Comparison of ENCODE assay signal across 8 mouse cellular contexts in genomic region chr11:102603496-102603850, GRCm38 (mm10). TPM values are rescaled to one million over a fixed set of nuclear protein-coding genes. Genes with fewer than 3 reads are reported as not detected.
A peak's percentile ranks its signal among the peaks of the same experiment; 100 is the strongest.
DNase-seq lines count a peak whose midpoint lies in the region; ATAC-seq and TF ChIP-seq lines count a peak whose summit lies in the region.

No protein-coding gene starts in this region.

- TF ChIP-seq EP300 in heart, adult 2 months (IDR thresholded peaks at IDR 0.05; ENCODE audit: insufficient read depth, low read depth, low read length): no peak

- ATAC-seq in lung, embryonic 16.5 days (ENCODE audit: low read depth): peak; percentile 75

- intact Hi-C loops in heart, adult 2 months (cut with DNase I): no loop called here

- TF ChIP-seq CTCF in heart, adult 2 months (IDR thresholded peaks at IDR 0.05): no peak
- no peak for TF ChIP-seq CTCF in small intestine, adult 2 months (IDR thresholded peaks at IDR 0.05; ENCODE audit: extremely low read depth, insufficient read length, insufficient replicate concordance, low read depth, low read length)

- H3K27ac ChIP-seq in heart, adult 2 months: peak overlapping the region; percentile 80
- H3K27ac ChIP-seq in lung, embryonic 16.5 days (ENCODE audit: low read length): peak overlapping the region; percentile 99
- 0 out of 2 replicates have a peak overlapping the region, but pooled peaks have one; percentile 42 for H3K27ac ChIP-seq in small intestine, adult 2 months (ENCODE audit: insufficient read depth, low read depth, low read length)

- H3K4me1 ChIP-seq in heart, adult 2 months (ENCODE audit: control insufficient read depth, insufficient read depth, low read length): peaks cover 2% of the 10 kb centered on the region; the same call in 1 of the 2 replicates
- H3K4me1 ChIP-seq in lung, embryonic 16.5 days (replicated peaks; ENCODE audit: control insufficient read depth, insufficient read depth, low read length): peaks cover 12% of the 10 kb centered on the region
- peaks cover 6% of the 10 kb centered on the region; the same call in 1 of the 2 replicates for H3K4me1 ChIP-seq in small intestine, adult 2 months (ENCODE audit: control insufficient read depth, insufficient read depth, insufficient read length, low read length)

- H3K36me3 ChIP-seq in heart, adult 2 months (ENCODE audit: control insufficient read depth, insufficient read depth, low read length): no peaks in the 10 kb centered on the region
- H3K36me3 ChIP-seq in lung, embryonic 16.5 days (ENCODE audit: control insufficient read depth, insufficient read depth, low read length): no peaks in the 10 kb centered on the region
- no peaks in the 10 kb centered on the region for H3K36me3 ChIP-seq in small intestine, adult 2 months (ENCODE audit: control insufficient read depth, insufficient read depth, low read length)

- no peaks in the 10 kb centered on the region for H3K9me3 ChIP-seq in lung, embryonic 16.5 days (ENCODE audit: control insufficient read depth, low read length)

- peak overlapping the region; percentile 71 for H3K4me3 ChIP-seq in heart, adult 2 months
- peak overlapping the region; percentile 87 for H3K4me3 ChIP-seq in lung, embryonic 16.5 days (ENCODE audit: low read length)
- peak overlapping the region; percentile 70 for H3K4me3 ChIP-seq in small intestine, adult 2 months (ENCODE audit: low read depth, low read length)

- H3K79me2 ChIP-seq in heart, adult 2 months (replicated peaks; ENCODE audit: control insufficient read depth, insufficient read depth, low read length): no peaks in the 10 kb centered on the region

- peaks cover 8% of the 10 kb centered on the region; the same call in 1 of the 2 replicates for H3K27me3 ChIP-seq in heart, adult 2 months (ENCODE audit: control insufficient read depth, insufficient read depth, low read length)
- peaks cover 3% of the 10 kb centered on the region; the same call in 1 of the 2 replicates for H3K27me3 ChIP-seq in lung, embryonic 16.5 days (ENCODE audit: control insufficient read depth, insufficient read depth, low read depth, low read length)
- peaks cover 6% of the 10 kb centered on the region for H3K27me3 ChIP-seq in small intestine, adult 2 months (ENCODE audit: control insufficient read depth, insufficient read depth, low read length)

- peak overlapping the region; percentile 77 for H3K9ac ChIP-seq in heart, adult 2 months (ENCODE audit: low read depth, low read length)
- H3K9ac ChIP-seq in lung, embryonic 16.5 days (ENCODE audit: low read length): peak overlapping the region; percentile 78

- DNase-seq in adrenal gland, adult 18-20 months (ENCODE audit: low spot score in 2 of 2): peak; percentile 29
- no peak for DNase-seq in adrenal gland, adult 8-10 months
- peak; percentile 53 to 75 for DNase-seq in adrenal gland, postnatal 36 days
- peak; percentile 47 to 64 for DNase-seq in heart, adult 2 months
- DNase-seq in kidney, adult 8-10 months: peak; percentile 52 to 57
- DNase-seq in cerebellum, postnatal 4 days (ENCODE audit: low spot score in 2 of 2): no peak

- peak overlapping the region; percentile 60 for H3K4me2 ChIP-seq in lung, embryonic 16.5 days (ENCODE audit: low read depth, low read length)

- WGBS in heart, adult 2 months: 2% methylated on average over 10 of the region's 10 CpGs
- 2% methylated on average over 10 of the region's 10 CpGs for WGBS in lung, embryonic 16.5 days
- WGBS in small intestine, adult 2 months: under 1% methylated on average over 10 of the region's 10 CpGs

- no peak for TF ChIP-seq POLR2A in heart, adult 2 months (IDR thresholded peaks at IDR 0.05; ENCODE audit: insufficient read depth, low read depth, low read length)
- TF ChIP-seq POLR2A in small intestine, adult 2 months (IDR thresholded peaks at IDR 0.05; ENCODE audit: low read depth, low read length): no peak

RNA-seq across cellular contexts. Expression of gene Fzd2, which starts 0.7 kb away (rescaled TPM):
- total RNA-seq in adrenal gland, adult 18-20 months (2021): 1 to 10 TPM; 2.6 to 3.6 TPM
- 1 to 10 TPM; 4.8 to 6.9 (median 5.7) TPM for total RNA-seq in adrenal gland, adult 8-10 months (2022)
- total RNA-seq in adrenal gland, postnatal 36 days (2021): 1 to 10 TPM; 3.1 to 4.2 TPM
- total RNA-seq in heart, adult 2 months (2021): 1 to 10 TPM; 2.6 to 2.8 TPM
- 7.2 and 10.0 TPM in 2 replicates for polyA plus RNA-seq in heart, adult 2 months (2012; rRNA removed)
- polyA plus RNA-seq in lung, embryonic 16.5 days (2015; fragmentation: Nextera tagmentation; extraction: Ambion mirVana): 25.9 and 27.8 TPM in 2 replicates
- polyA plus RNA-seq in small intestine, adult 2 months (2012; rRNA removed): 9.0 and 12.4 TPM in 2 replicates

RNA-seq across cellular contexts. Expression of gene Gm11627, which starts 24.2 kb away (rescaled TPM):
- not detected for total RNA-seq in adrenal gland, adult 18-20 months (2021)
- under 1 TPM in 1 of 4 experiments, not detected in 3; 0.75 TPM for total RNA-seq in adrenal gland, adult 8-10 months (2022)
- under 1 TPM in 1 of 2 experiments, not detected in 1; 0.69 TPM for total RNA-seq in adrenal gland, postnatal 36 days (2021)
- total RNA-seq in heart, adult 2 months (2021): 1 to 10 TPM; 1.2 to 1.5 TPM
- 4.0 and 4.9 TPM in 2 replicates for polyA plus RNA-seq in heart, adult 2 months (2012; rRNA removed)
- 18.4 and 23.2 TPM in 2 replicates for polyA plus RNA-seq in lung, embryonic 16.5 days (2015; fragmentation: Nextera tagmentation; extraction: Ambion mirVana)
- 0.42 and 0.51 TPM in 2 replicates for polyA plus RNA-seq in small intestine, adult 2 months (2012; rRNA removed)

RNA-seq across cellular contexts. Expression of gene Gpatch8, which starts 47.3 kb away (rescaled TPM):
- 10 to 100 TPM; 24.6 to 29.8 TPM for total RNA-seq in adrenal gland, adult 18-20 months (2021)
- total RNA-seq in adrenal gland, adult 8-10 months (2022): 10 to 100 TPM; 29.2 to 48.9 (median 35.7) TPM
- total RNA-seq in adrenal gland, postnatal 36 days (2021): 10 to 100 TPM; 25.9 to 31.1 TPM
- 10 to 100 TPM; 14.8 to 18.0 TPM for total RNA-seq in heart, adult 2 months (2021)
- polyA plus RNA-seq in heart, adult 2 months (2012; rRNA removed): 11.7 and 16.8 TPM in 2 replicates
- 47.1 and 48.6 TPM in 2 replicates for polyA plus RNA-seq in lung, embryonic 16.5 days (2015; fragmentation: Nextera tagmentation; extraction: Ambion mirVana)
- 8.2 and 26.3 TPM in 2 replicates for polyA plus RNA-seq in small intestine, adult 2 months (2012; rRNA removed)

Comparison
In these comparisons a context has a peak if more than half of its experiments do, and no peak if none do; other contexts are left out.
1. DNase-seq: peak in adrenal gland, adult 18-20 months (2 of 2), adrenal gland, postnatal 36 days (2 of 2), heart, adult 2 months (2 of 2) and kidney, adult 8-10 months (2 of 2); none in adrenal gland, adult 8-10 months (single experiment) and cerebellum, postnatal 4 days (0 of 2).
2. H3K27ac ChIP-seq: peak in every context shown above with its lines; median percentile 99 in lung, embryonic 16.5 days; 80 in heart, adult 2 months; 42 in small intestine, adult 2 months.
3. Peak in every context shown above with its lines, with median percentiles within 50 percentile points of each other: H3K4me3 ChIP-seq.